Mouse (Mus musculus) lung, adult 2 months (tissue): ENCODE data around the gene Syap1.

Experiments used
- CTCF ChIP-seq: fragments of 200-500 bp; IDR thresholded peaks from 2 replicates; pipeline ENCODE4 v1.5.1; 2011; ENCODE audit warnings: mild to moderate bottlenecking, low read length, control low read depth; ENCODE audit not compliant: insufficient read depth
- POLR2A ChIP-seq: fragments of 200-500 bp; IDR thresholded peaks from 2 replicates; pipeline ENCODE4 v1.6.1; 2011; ENCODE audit warnings: low read depth, mild to moderate bottlenecking, control low read depth, low read length, borderline replicate concordance; ENCODE audit errors: extremely low read depth

GRCm38 (mm10) chrX:162900938-162901337, 12.7 kb upstream of the Syap1 start, which contains the start of gene Ctps2:
- TF ChIP-seq POLR2A (no peak), CTCF (no peak)
